Mouse (Mus musculus): ENCODE measurements around the gene Mdfi. TPM values are rescaled to one million over a fixed set of nuclear protein-coding genes. Genes with fewer than 3 reads are reported as not detected.

Gene Mdfi
- total and polyA plus RNA-seq, 2 experiments from 2014 or later: 0.99 to 9.5 TPM

- Histone ChIP-seq H3K27me3 (ENCODE audit: insufficient read depth, low read length) (no peaks in the 10 kb centered on the region), H3K9ac (no peak overlapping the region), H3K4me3 (ENCODE audit: low read depth, low read length) (no peak overlapping the region), H3K9me3 (ENCODE audit: low read length) (no peaks in the 10 kb centered on the region), H3K36me3 (ENCODE audit: insufficient read depth) (no peaks in the 10 kb centered on the region), H3K27ac (ENCODE audit: low read depth, low read length) (no peak overlapping the region), H3K4me1 (ENCODE audit: insufficient read depth) (no peaks in the 10 kb centered on the region), H3K4me2 (ENCODE audit: low read depth) (no peak overlapping the region)
- WGBS: 54% methylated on average over 15 of the region's 17 CpGs
- ATAC-seq (no peak), DNase-seq (no peak)
- no peak for TF ChIP-seq CTCF (IDR thresholded peaks at IDR 0.05; ENCODE audit: low read depth)
These were observed 66.9 kb downstream of the Mdfi start for GRCm38 (mm10) chr17:47767456-47768141.

- ATAC-seq: no peak
- Histone ChIP-seq H3K9ac (no peak overlapping the region), H3K36me3 (ENCODE audit: insufficient read depth) (no peaks in the 10 kb centered on the region), H3K4me2 (ENCODE audit: low read depth) (no peak overlapping the region), H3K4me1 (ENCODE audit: insufficient read depth) (no peaks in the 10 kb centered on the region), H3K4me3 (ENCODE audit: low read depth, low read length) (no peak overlapping the region), H3K27ac (ENCODE audit: low read depth, low read length) (no peak overlapping the region), H3K9me3 (ENCODE audit: low read length) (no peaks in the 10 kb centered on the region), H3K27me3 (ENCODE audit: insufficient read depth, low read length) (no peaks in the 10 kb centered on the region)
- WGBS: 88% methylated on average over 2 of the region's 2 CpGs
- no peak for DNase-seq
- TF ChIP-seq CTCF (IDR thresholded peaks at IDR 0.05; ENCODE audit: low read depth): no peak
These were observed 67.4 kb downstream of the Mdfi start for GRCm38 (mm10) chr17:47767081-47767455.

- no peak overlapping the region for H3K4me3 ChIP-seq (ENCODE audit: low read depth, low read length)
- ATAC-seq (no peak), DNase-seq (no peak)
- no peak overlapping the region for H3K9ac ChIP-seq
- TF ChIP-seq CTCF (IDR thresholded peaks at IDR 0.05; ENCODE audit: low read depth): no peak
- WGBS: 91% methylated on average over 6 of the region's 6 CpGs
- no peaks in the 10 kb centered on the region for H3K27me3 ChIP-seq (ENCODE audit: insufficient read depth, low read length)
- H3K4me2 ChIP-seq (ENCODE audit: low read depth): no peak overlapping the region
- H3K36me3 ChIP-seq (ENCODE audit: insufficient read depth): no peaks in the 10 kb centered on the region
- H3K9me3 ChIP-seq (ENCODE audit: low read length): no peaks in the 10 kb centered on the region
- no peak overlapping the region for H3K27ac ChIP-seq (ENCODE audit: low read depth, low read length)
- no peaks in the 10 kb centered on the region for H3K4me1 ChIP-seq (ENCODE audit: insufficient read depth)
These were observed 68.0 kb downstream of the Mdfi start for GRCm38 (mm10) chr17:47766407-47767043.

GRCm38 (mm10) chr17:47765986-47766385 is 68.5 kb downstream of the Mdfi start:
- 70% methylated on average over 4 of the region's 4 CpGs for WGBS
- no peak for TF ChIP-seq CTCF (IDR thresholded peaks at IDR 0.05; ENCODE audit: low read depth)
- Histone ChIP-seq H3K27me3 (ENCODE audit: insufficient read depth, low read length) (no peaks in the 10 kb centered on the region), H3K9me3 (ENCODE audit: low read length) (no peaks in the 10 kb centered on the region), H3K36me3 (ENCODE audit: insufficient read depth) (no peaks in the 10 kb centered on the region), H3K9ac (no peak overlapping the region), H3K4me1 (ENCODE audit: insufficient read depth) (no peaks in the 10 kb centered on the region), H3K4me2 (ENCODE audit: low read depth) (no peak overlapping the region), H3K4me3 (ENCODE audit: low read depth, low read length) (no peak overlapping the region), H3K27ac (ENCODE audit: low read depth, low read length) (no peak overlapping the region)
- ATAC-seq (no peak), DNase-seq (no peak)

Other genes starting within 250 kb of the Mdfi start
- gene Bysl, start 223.2 kb downstream of the Mdfi start, total RNA-seq (2014; rRNA removed): 21.9 and 23.7 TPM in 2 replicates
- 32.0 and 35.4 TPM in 2 replicates for gene Bysl, start 223.2 kb downstream of the Mdfi start, polyA plus RNA-seq (2015; fragmentation: Nextera tagmentation; extraction: Ambion mirVana)
- 31.5 and 37.0 TPM in 2 replicates for gene Med20, start 223.1 kb downstream of the Mdfi start, total RNA-seq (2014; rRNA removed)
- gene Med20, start 223.1 kb downstream of the Mdfi start, polyA plus RNA-seq (2015; fragmentation: Nextera tagmentation; extraction: Ambion mirVana): 27.9 and 30.2 TPM in 2 replicates
- 4.7 and 10.6 TPM in 2 replicates for gene Gm20517, start 223.1 kb downstream of the Mdfi start, total RNA-seq (2014; rRNA removed)
- 1.4 and 2.1 TPM in 2 replicates for gene Gm20517, start 223.1 kb downstream of the Mdfi start, polyA plus RNA-seq (2015; fragmentation: Nextera tagmentation; extraction: Ambion mirVana)
- 11.2 and 18.9 TPM in 2 replicates for gene Usp49, start 204.0 kb downstream of the Mdfi start, total RNA-seq (2014; rRNA removed)
- gene Usp49, start 204.0 kb downstream of the Mdfi start, polyA plus RNA-seq (2015; fragmentation: Nextera tagmentation; extraction: Ambion mirVana): 2.8 and 4.7 TPM in 2 replicates
- gene Tomm6, start 146.3 kb downstream of the Mdfi start, total RNA-seq (2014; rRNA removed): 67.0 and 73.9 TPM in 2 replicates
- gene Tomm6, start 146.3 kb downstream of the Mdfi start, polyA plus RNA-seq (2015; fragmentation: Nextera tagmentation; extraction: Ambion mirVana): 329 and 353 TPM in 2 replicates
- gene Frs3, start 145.7 kb downstream of the Mdfi start, total RNA-seq (2014; rRNA removed): 68.0 and 79.6 TPM in 2 replicates
- 33.6 and 43.6 TPM in 2 replicates for gene Frs3, start 145.7 kb downstream of the Mdfi start, polyA plus RNA-seq (2015; fragmentation: Nextera tagmentation; extraction: Ambion mirVana)
- 4.9 and 5.2 TPM in 2 replicates for gene Gm21981, start 140.2 kb downstream of the Mdfi start, total RNA-seq (2014; rRNA removed)
- 0.76 and 0.97 TPM in 2 replicates for gene Gm21981, start 140.2 kb downstream of the Mdfi start, polyA plus RNA-seq (2015; fragmentation: Nextera tagmentation; extraction: Ambion mirVana)
- 1.8 TPM in 1 of 2 replicates, not detected in the other for gene Prickle4, start 140.0 kb downstream of the Mdfi start, total RNA-seq (2014; rRNA removed)
- gene Prickle4, start 140.0 kb downstream of the Mdfi start, polyA plus RNA-seq (2015; fragmentation: Nextera tagmentation; extraction: Ambion mirVana): 0.45 and 0.60 TPM in 2 replicates
- gene Pgc, start 107.8 kb downstream of the Mdfi start, total RNA-seq (2014; rRNA removed): not detected in 2 replicates
- gene Pgc, start 107.8 kb downstream of the Mdfi start, polyA plus RNA-seq (2015; fragmentation: Nextera tagmentation; extraction: Ambion mirVana): not detected in 2 replicates
- gene Tfeb, start 97.7 kb downstream of the Mdfi start, total RNA-seq (2014; rRNA removed): 4.1 and 5.5 TPM in 2 replicates
- gene Tfeb, start 97.7 kb downstream of the Mdfi start, polyA plus RNA-seq (2015; fragmentation: Nextera tagmentation; extraction: Ambion mirVana): 3.3 and 4.6 TPM in 2 replicates
- 108 and 109 TPM in 2 replicates for gene Foxp4, start 90.0 kb upstream of the Mdfi start, total RNA-seq (2014; rRNA removed)
- gene Foxp4, start 90.0 kb upstream of the Mdfi start, polyA plus RNA-seq (2015; fragmentation: Nextera tagmentation; extraction: Ambion mirVana): 45.7 and 56.4 TPM in 2 replicates
- gene 1700122O11Rik, start 203.6 kb upstream of the Mdfi start, total RNA-seq (2014; rRNA removed): not detected in 2 replicates
- gene 1700122O11Rik, start 203.6 kb upstream of the Mdfi start, polyA plus RNA-seq (2015; fragmentation: Nextera tagmentation; extraction: Ambion mirVana): not detected in 2 replicates

All from forebrain, postnatal 0 days (tissue).